Mouse (Mus musculus): ENCODE measurements around the gene Cxcl10. TPM values are rescaled to one million over a fixed set of nuclear protein-coding genes. Genes with fewer than 3 reads are reported as not detected.

Gene Cxcl10
- total RNA-seq, 1 experiment, result 3.3 TPM

- H3K9ac ChIP-seq (ENCODE audit: insufficient read depth, low read depth, low read length, poor library complexity, severe bottlenecking), result no peak overlapping the region
- H3K27ac ChIP-seq (ENCODE audit: insufficient read depth, low read depth, low read length, poor library complexity, severe bottlenecking), result no peak overlapping the region
- in situ Hi-C loops (cut with MboI; ENCODE audit: low sequenced_read_pairs in 2 of 2, unreplicated experiment in 2 of 2), result no loop called here
- TF ChIP-seq MAFK (IDR thresholded peaks at IDR 0.05; ENCODE audit: insufficient read depth, low read depth, low read length) (no peak), ZC3H11A (IDR thresholded peaks at IDR 0.05; ENCODE audit: borderline replicate concordance, low read depth, low read length) (no peak), HCFC1 (IDR thresholded peaks at IDR 0.05; ENCODE audit: borderline replicate concordance, insufficient read depth, low read length) (no peak), ZNF384 (IDR thresholded peaks at IDR 0.05; ENCODE audit: low read depth, low read length) (no peak), CHD2 (IDR thresholded peaks at IDR 0.05; ENCODE audit: low read depth, low read length) (no peak)
- H3K9me3 ChIP-seq (ENCODE audit: control insufficient read depth, insufficient read depth, low read depth, low read length), result no peaks in the 10 kb centered on the region
- peaks cover 0 to 3% of the 10 kb centered on the region in 2 experiments; a peak in 2 of 4 replicates for H3K4me1 ChIP-seq (ENCODE audit: control insufficient read depth in 2 of 2, insufficient read depth in 2 of 2, low read length in 2 of 2, poor library complexity in 1 of 2)
- H3K4me3 ChIP-seq (ENCODE audit: insufficient read depth in 1 of 2, low read depth in 1 of 2, low read length in 2 of 2, poor library complexity in 1 of 2, severe bottlenecking in 1 of 2), result no peak overlapping the region
- H3K36me3 ChIP-seq (ENCODE audit: control insufficient read depth, insufficient read depth, low read length, poor library complexity, severe bottlenecking), result no peaks in the 10 kb centered on the region
- DNase-seq (ENCODE audit: low read depth, low spot score), result no peak
Observed at GRCm38 (mm10) chr5:92349731-92350130, 1.0 kb upstream of the Cxcl10 start.

GRCm38 (mm10) chr5:92345006-92345405 lies 3.7 kb downstream of the Cxcl10 start:
- H3K4me1 ChIP-seq (ENCODE audit: control insufficient read depth in 2 of 2, insufficient read depth in 2 of 2, low read length in 2 of 2, poor library complexity in 1 of 2), result peaks cover 0 to 2% of the 10 kb centered on the region in 2 experiments; a peak in 2 of 4 replicates
- in situ Hi-C loops (cut with MboI; ENCODE audit: low sequenced_read_pairs in 2 of 2, unreplicated experiment in 2 of 2), result no loop called here
- TF ChIP-seq MAFK (IDR thresholded peaks at IDR 0.05; ENCODE audit: insufficient read depth, low read depth, low read length) (no peak), HCFC1 (IDR thresholded peaks at IDR 0.05; ENCODE audit: borderline replicate concordance, insufficient read depth, low read length) (no peak), ZNF384 (IDR thresholded peaks at IDR 0.05; ENCODE audit: low read depth, low read length) (no peak), ZC3H11A (IDR thresholded peaks at IDR 0.05; ENCODE audit: borderline replicate concordance, low read depth, low read length) (no peak), CHD2 (IDR thresholded peaks at IDR 0.05; ENCODE audit: low read depth, low read length) (no peak)
- no peak overlapping the region for H3K27ac ChIP-seq (ENCODE audit: insufficient read depth, low read depth, low read length, poor library complexity, severe bottlenecking)
- no peak for DNase-seq (ENCODE audit: low read depth, low spot score)
- no peaks in the 10 kb centered on the region for H3K9me3 ChIP-seq (ENCODE audit: control insufficient read depth, insufficient read depth, low read depth, low read length)
- H3K36me3 ChIP-seq (ENCODE audit: control insufficient read depth, insufficient read depth, low read length, poor library complexity, severe bottlenecking), result no peaks in the 10 kb centered on the region
- no peak overlapping the region for H3K9ac ChIP-seq (ENCODE audit: insufficient read depth, low read depth, low read length, poor library complexity, severe bottlenecking)
- no peak overlapping the region for H3K4me3 ChIP-seq (ENCODE audit: insufficient read depth in 1 of 2, low read depth in 1 of 2, low read length in 2 of 2, poor library complexity in 1 of 2, severe bottlenecking in 1 of 2)

DNA sequence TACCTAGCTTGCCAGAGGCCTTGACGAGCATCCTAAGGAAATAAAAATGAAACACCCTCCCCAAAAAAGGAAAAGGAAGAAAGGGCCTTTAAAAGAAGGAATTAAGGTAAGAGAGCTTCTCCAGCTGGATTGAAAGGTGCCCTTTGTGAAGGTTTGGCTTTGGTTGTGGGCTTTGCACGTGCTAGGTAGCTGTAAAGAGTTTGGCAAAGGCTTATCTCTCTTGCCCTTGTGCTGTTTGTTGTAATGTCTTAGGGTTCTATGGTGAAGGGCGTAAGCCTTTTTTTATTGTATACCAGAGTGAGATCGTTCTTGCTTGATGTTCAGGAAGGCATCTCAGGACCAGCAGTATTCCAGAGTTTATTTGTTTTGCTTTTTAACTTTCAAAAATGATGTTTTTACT lies 8.1 kb downstream of the Cxcl10 start:
- in situ Hi-C loops (cut with MboI; ENCODE audit: low sequenced_read_pairs in 2 of 2, unreplicated experiment in 2 of 2), result no loop called here
- H3K9me3 ChIP-seq (ENCODE audit: control insufficient read depth, insufficient read depth, low read depth, low read length), result no peaks in the 10 kb centered on the region

DNA sequence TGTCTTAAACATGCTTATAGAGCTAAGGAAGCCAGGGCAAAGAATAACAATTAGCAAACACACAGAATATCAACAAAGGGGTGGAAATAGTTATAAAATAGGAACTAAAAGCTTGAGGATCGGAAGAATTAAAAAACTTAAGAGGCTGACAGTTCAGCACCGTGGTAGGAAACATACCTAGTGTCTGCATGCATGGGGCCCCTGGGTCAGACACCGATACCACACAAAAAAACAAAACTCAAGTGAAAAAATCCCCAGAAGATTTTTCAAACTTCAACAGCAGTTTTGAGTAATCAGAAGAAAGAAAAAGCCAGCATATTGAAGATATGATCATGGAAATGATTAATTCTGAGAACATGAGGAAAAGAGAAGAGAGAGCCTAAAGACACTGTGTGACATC lies 11.9 kb downstream of the Cxcl10 start:
- in situ Hi-C loops (cut with MboI; ENCODE audit: low sequenced_read_pairs in 2 of 2, unreplicated experiment in 2 of 2), result no loop called here
- Histone ChIP-seq H3K9ac (ENCODE audit: insufficient read depth, low read depth, low read length, poor library complexity, severe bottlenecking) (no peak overlapping the region), H3K9me3 (ENCODE audit: control insufficient read depth, insufficient read depth, low read depth, low read length) (no peaks in the 10 kb centered on the region), H3K27ac (ENCODE audit: insufficient read depth, low read depth, low read length, poor library complexity, severe bottlenecking) (no peak overlapping the region), H3K4me1 (ENCODE audit: control insufficient read depth in 2 of 2, insufficient read depth in 2 of 2, low read length in 2 of 2, poor library complexity in 1 of 2) (peaks cover 0 to 2% of the 10 kb centered on the region in 2 experiments; a peak in 1 of 4 replicates), H3K4me3 (ENCODE audit: insufficient read depth in 1 of 2, low read depth in 1 of 2, low read length in 2 of 2, poor library complexity in 1 of 2, severe bottlenecking in 1 of 2) (no peak overlapping the region), H3K36me3 (ENCODE audit: control insufficient read depth, insufficient read depth, low read length, poor library complexity, severe bottlenecking) (no peaks in the 10 kb centered on the region)
- TF ChIP-seq CHD2 (IDR thresholded peaks at IDR 0.05; ENCODE audit: low read depth, low read length), result no peak
- no peak for TF ChIP-seq HCFC1 (IDR thresholded peaks at IDR 0.05; ENCODE audit: borderline replicate concordance, insufficient read depth, low read length)
- TF ChIP-seq ZC3H11A (IDR thresholded peaks at IDR 0.05; ENCODE audit: borderline replicate concordance, low read depth, low read length), result no peak
- TF ChIP-seq MAFK (IDR thresholded peaks at IDR 0.05; ENCODE audit: insufficient read depth, low read depth, low read length), result no peak
- TF ChIP-seq ZNF384 (IDR thresholded peaks at IDR 0.05; ENCODE audit: low read depth, low read length), result no peak
- DNase-seq (ENCODE audit: low read depth, low spot score), result no peak

More for the DNA sequence above, 8.1 kb downstream of the Cxcl10 start:
- no peak overlapping the region for H3K9ac ChIP-seq (ENCODE audit: insufficient read depth, low read depth, low read length, poor library complexity, severe bottlenecking)
- no peak overlapping the region for H3K4me3 ChIP-seq (ENCODE audit: insufficient read depth in 1 of 2, low read depth in 1 of 2, low read length in 2 of 2, poor library complexity in 1 of 2, severe bottlenecking in 1 of 2)
- H3K36me3 ChIP-seq (ENCODE audit: control insufficient read depth, insufficient read depth, low read length, poor library complexity, severe bottlenecking), result no peaks in the 10 kb centered on the region
- no peak overlapping the region for H3K27ac ChIP-seq (ENCODE audit: insufficient read depth, low read depth, low read length, poor library complexity, severe bottlenecking)
- H3K4me1 ChIP-seq (ENCODE audit: control insufficient read depth in 2 of 2, insufficient read depth in 2 of 2, low read length in 2 of 2, poor library complexity in 1 of 2), result no peaks in the 10 kb centered on the region
- no peak for DNase-seq (ENCODE audit: low read depth, low spot score)
- TF ChIP-seq CHD2 (IDR thresholded peaks at IDR 0.05; ENCODE audit: low read depth, low read length), result no peak
- TF ChIP-seq MAFK (IDR thresholded peaks at IDR 0.05; ENCODE audit: insufficient read depth, low read depth, low read length), result no peak
- TF ChIP-seq ZNF384 (IDR thresholded peaks at IDR 0.05; ENCODE audit: low read depth, low read length), result no peak
- TF ChIP-seq ZC3H11A (IDR thresholded peaks at IDR 0.05; ENCODE audit: borderline replicate concordance, low read depth, low read length), result no peak
- no peak for TF ChIP-seq HCFC1 (IDR thresholded peaks at IDR 0.05; ENCODE audit: borderline replicate concordance, insufficient read depth, low read length)
